Mouse (Mus musculus): ENCODE data around the gene Ssx2ip. TPM values are rescaled to one million over a fixed set of nuclear protein-coding genes. Genes with fewer than 3 reads are reported as not detected.

Ssx2ip gene
- polyA plus RNA-seq, 1 experiment from 2014 or later, result 19.6 TPM

Small RNA genes lying within 50 kb of the gene (microRNA-seq; reads per million reads assigned to microRNA genes)
- gene Gm22901, result not detected

Other genes starting within 250 kb of the Ssx2ip start
- gene Lpar3, start 183.7 kb upstream of the Ssx2ip start, polyA plus RNA-seq (2016; fragmentation: Nextera tagmentation; extraction: Ambion mirVana), result 0.64 and 1.0 TPM in 2 replicates
- 6.4 and 7.2 TPM in 2 replicates for gene Ctbs, start 45.2 kb downstream of the Ssx2ip start, polyA plus RNA-seq (2016; fragmentation: Nextera tagmentation; extraction: Ambion mirVana)
- gene Spata1, start 95.1 kb downstream of the Ssx2ip start, polyA plus RNA-seq (2016; fragmentation: Nextera tagmentation; extraction: Ambion mirVana), result 7.9 and 8.7 TPM in 2 replicates
- gene Gng5, start 95.2 kb downstream of the Ssx2ip start, polyA plus RNA-seq (2016; fragmentation: Nextera tagmentation; extraction: Ambion mirVana), result 1,072 and 1,099 TPM in 2 replicates
- 62.9 and 66.1 TPM in 2 replicates for gene Rpf1, start 116.8 kb downstream of the Ssx2ip start, polyA plus RNA-seq (2016; fragmentation: Nextera tagmentation; extraction: Ambion mirVana)
- gene Uox, start 165.8 kb downstream of the Ssx2ip start, polyA plus RNA-seq (2016; fragmentation: Nextera tagmentation; extraction: Ambion mirVana), result not detected in 2 replicates
- not detected in 2 replicates for gene Dnase2b, start 211.0 kb downstream of the Ssx2ip start, polyA plus RNA-seq (2016; fragmentation: Nextera tagmentation; extraction: Ambion mirVana)
- gene 4930503B20Rik, start 246.7 kb downstream of the Ssx2ip start, polyA plus RNA-seq (2016; fragmentation: Nextera tagmentation; extraction: Ambion mirVana), result not detected in 2 replicates

Measured in limb, embryonic 12.5 days (tissue).